Mouse (Mus musculus): ENCODE data around the gene Tbk1. TPM values are rescaled to one million over a fixed set of nuclear protein-coding genes. Genes with fewer than 3 reads are reported as not detected.

The Tbk1 gene
- 41.5 and 46.4 TPM in 2 replicates for polyA plus RNA-seq (2012; rRNA removed)

DNA sequence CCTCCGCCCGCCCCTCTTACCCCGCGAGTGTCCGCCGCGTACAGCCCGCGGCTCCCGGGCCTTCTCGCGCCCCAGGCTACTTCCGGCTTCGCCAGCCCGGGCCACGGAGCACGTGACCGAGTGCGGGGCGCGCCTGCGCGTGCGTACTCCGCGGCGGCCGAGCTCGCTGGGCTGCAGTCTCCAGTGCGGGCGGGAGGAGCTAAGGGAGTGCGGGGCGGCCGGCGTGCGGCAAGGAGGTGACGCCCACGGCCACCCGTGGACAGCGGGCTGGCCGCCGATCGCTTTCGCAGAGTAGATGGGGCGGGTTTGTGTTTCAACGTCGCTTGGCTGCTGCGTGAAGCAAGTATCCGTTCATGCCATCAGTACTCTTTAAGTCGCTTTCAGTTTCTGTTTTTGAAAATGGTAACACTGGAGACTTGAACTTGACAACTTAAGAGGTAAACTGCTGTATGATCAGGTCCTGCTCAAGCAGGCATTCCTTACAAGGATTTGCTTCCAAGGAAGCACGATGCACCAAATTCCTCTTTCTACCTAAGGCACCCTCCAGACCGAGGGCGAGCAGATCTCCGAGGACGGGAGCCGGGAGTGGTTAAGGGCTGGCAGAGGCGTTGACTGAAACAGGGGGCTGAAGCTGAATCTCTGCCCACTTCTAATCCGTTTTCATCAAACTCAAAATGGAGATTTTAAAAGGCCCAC, at the start of gene Tbk1:
TSS of gene Tbk1 (minus strand) at position 113 of the 696 bp plus-strand sequence.
- Histone ChIP-seq H3K27ac (ENCODE audit: insufficient read depth, low read length) (peak within 1 kb of the TSS; percentile 66), H3K4me3 (ENCODE audit: insufficient read depth, low read length) (peak within 1 kb of the TSS; percentile 84), H3K4me1 (ENCODE audit: control insufficient read depth, insufficient read depth, low read length) (peaks cover 2% of the 10 kb centered on the region; the same call in 1 of the 2 replicates)
- TF ChIP-seq POLR2A (IDR thresholded peaks at IDR 0.05; ENCODE audit: extremely low read depth, insufficient read depth, low read length), result peak; percentile 45; the same call in 1 of the 2 replicates
- TF ChIP-seq CTCF (IDR thresholded peaks at IDR 0.05; ENCODE audit: extremely low read depth, insufficient read depth, low read length), result no peak

DNA sequence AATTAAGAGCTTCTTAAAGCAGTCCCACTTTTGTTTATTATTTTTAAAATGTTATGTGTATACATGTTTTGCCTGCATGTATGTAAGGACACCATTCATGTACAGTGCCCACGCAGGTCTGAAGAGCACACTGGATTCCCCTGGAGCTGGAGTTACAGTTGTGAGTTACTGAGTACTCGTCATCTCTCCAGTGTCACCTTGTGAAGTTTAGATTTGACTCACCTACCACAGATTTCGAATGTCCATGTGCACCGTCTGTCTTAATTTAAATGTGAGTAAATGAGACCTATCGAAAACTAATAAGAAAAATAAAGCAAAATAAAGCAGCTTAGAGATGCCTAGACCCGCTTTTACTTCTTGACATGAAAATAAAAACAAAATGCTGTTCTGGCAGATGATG, 49.7 kb upstream of the Tbk1 start:
- Histone ChIP-seq H3K4me3 (ENCODE audit: insufficient read depth, low read length) (no peak overlapping the region), H3K27ac (ENCODE audit: insufficient read depth, low read length) (no peak overlapping the region), H3K4me1 (ENCODE audit: control insufficient read depth, insufficient read depth, low read length) (no peaks in the 10 kb centered on the region)
- no peak for TF ChIP-seq POLR2A (IDR thresholded peaks at IDR 0.05; ENCODE audit: extremely low read depth, insufficient read depth, low read length)
- TF ChIP-seq CTCF (IDR thresholded peaks at IDR 0.05; ENCODE audit: extremely low read depth, insufficient read depth, low read length), result no peak

GRCm38 (mm10) chr10:121634159-121634558, 47.6 kb upstream of the Tbk1 start:
- no peak for TF ChIP-seq POLR2A (IDR thresholded peaks at IDR 0.05; ENCODE audit: extremely low read depth, insufficient read depth, low read length)
- TF ChIP-seq CTCF (IDR thresholded peaks at IDR 0.05; ENCODE audit: extremely low read depth, insufficient read depth, low read length), result no peak
- Histone ChIP-seq H3K4me3 (ENCODE audit: insufficient read depth, low read length) (no peak overlapping the region), H3K27ac (ENCODE audit: insufficient read depth, low read length) (no peak overlapping the region), H3K4me1 (ENCODE audit: control insufficient read depth, insufficient read depth, low read length) (no peaks in the 10 kb centered on the region)

DNA sequence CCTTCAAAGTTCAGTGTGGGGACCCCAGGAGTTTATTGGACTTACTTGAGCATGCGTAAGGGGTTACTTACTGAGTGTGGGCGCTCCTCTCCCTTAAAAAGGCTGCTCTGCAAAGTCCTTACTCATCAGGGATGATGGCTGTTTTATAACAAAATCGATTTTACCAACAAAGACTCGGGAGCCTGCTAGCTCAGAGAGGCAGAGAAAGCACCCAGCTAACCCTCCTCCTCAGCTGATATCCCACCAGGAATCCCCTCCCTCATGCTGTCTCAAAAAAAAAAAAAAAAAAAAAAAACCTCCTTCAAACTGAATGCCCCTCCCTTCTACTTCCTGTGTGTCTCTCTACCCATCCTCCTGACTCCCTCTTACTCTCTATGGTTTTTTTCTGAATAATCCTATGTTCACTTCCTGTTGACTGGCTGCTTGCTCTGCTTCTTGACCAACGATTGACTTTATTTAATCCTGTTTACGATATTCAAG, 42.0 kb upstream of the Tbk1 start:
- Histone ChIP-seq H3K27ac (ENCODE audit: insufficient read depth, low read length) (no peak overlapping the region), H3K4me1 (ENCODE audit: control insufficient read depth, insufficient read depth, low read length) (peaks cover 2% of the 10 kb centered on the region), H3K4me3 (ENCODE audit: insufficient read depth, low read length) (no peak overlapping the region)
- TF ChIP-seq CTCF (IDR thresholded peaks at IDR 0.05; ENCODE audit: extremely low read depth, insufficient read depth, low read length) (no peak), POLR2A (IDR thresholded peaks at IDR 0.05; ENCODE audit: extremely low read depth, insufficient read depth, low read length) (no peak)

GRCm38 (mm10) chr10:121627216-121627852, 40.7 kb upstream of the Tbk1 start:
- no peak overlapping the region for H3K4me3 ChIP-seq (ENCODE audit: insufficient read depth, low read length)

DNA sequence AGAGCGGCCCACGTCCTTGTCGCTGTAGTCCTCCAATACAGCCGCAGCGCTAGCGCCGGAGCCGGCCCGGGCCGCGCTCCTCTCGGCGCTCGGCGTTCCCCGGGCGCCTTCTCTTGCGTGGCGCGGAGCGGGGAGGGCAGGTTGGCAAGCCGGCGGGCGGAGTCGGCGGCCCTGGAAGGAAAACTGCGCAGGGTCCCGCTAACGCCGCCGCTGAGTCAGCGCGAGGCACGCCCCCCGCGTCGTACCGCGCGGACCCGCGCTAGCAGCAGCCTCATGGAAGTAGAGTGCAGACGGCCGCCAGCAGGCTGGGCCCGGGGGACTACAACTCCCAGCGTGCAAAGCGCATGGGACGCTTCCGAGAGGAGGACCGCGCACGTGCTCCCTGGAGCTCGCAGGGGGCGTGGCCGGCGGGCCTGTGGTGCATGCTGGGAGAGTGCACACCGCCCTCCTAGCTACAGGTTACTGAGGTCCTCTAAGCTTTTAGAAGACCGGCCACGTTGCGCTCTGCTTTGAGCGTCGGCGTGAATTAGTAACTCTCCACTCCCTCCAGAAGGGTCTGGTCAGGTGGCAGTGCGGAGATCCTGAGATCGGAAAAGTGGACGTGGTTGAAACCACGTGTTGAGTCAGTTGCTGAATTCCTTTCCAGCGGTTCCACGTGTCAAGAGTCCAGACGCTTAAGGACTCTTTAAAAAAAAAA, 39.7 kb upstream of the Tbk1 start, which contains the start of gene Xpot:
TSS of gene Xpot (minus strand) at position 147 of the 697 bp plus-strand sequence.
- Histone ChIP-seq H3K4me1 (ENCODE audit: control insufficient read depth, insufficient read depth, low read length) (peaks cover 2% of the 10 kb centered on the region), H3K27ac (ENCODE audit: insufficient read depth, low read length) (peak within 1 kb of the TSS; percentile 87), H3K4me3 (ENCODE audit: insufficient read depth, low read length) (peak within 1 kb of the TSS; percentile 64)
- TF ChIP-seq POLR2A (IDR thresholded peaks at IDR 0.05; ENCODE audit: extremely low read depth, insufficient read depth, low read length) (peak; percentile 59; the same call in 1 of the 2 replicates), CTCF (IDR thresholded peaks at IDR 0.05; ENCODE audit: extremely low read depth, insufficient read depth, low read length) (no peak)

More at GRCm38 (mm10) chr10:121627216-121627852, 40.7 kb upstream of the Tbk1 start:
- Histone ChIP-seq H3K4me1 (ENCODE audit: control insufficient read depth, insufficient read depth, low read length) (peaks cover 2% of the 10 kb centered on the region), H3K27ac (ENCODE audit: insufficient read depth, low read length) (no peak overlapping the region)
- TF ChIP-seq CTCF (IDR thresholded peaks at IDR 0.05; ENCODE audit: extremely low read depth, insufficient read depth, low read length) (no peak), POLR2A (IDR thresholded peaks at IDR 0.05; ENCODE audit: extremely low read depth, insufficient read depth, low read length) (no peak)

DNA sequence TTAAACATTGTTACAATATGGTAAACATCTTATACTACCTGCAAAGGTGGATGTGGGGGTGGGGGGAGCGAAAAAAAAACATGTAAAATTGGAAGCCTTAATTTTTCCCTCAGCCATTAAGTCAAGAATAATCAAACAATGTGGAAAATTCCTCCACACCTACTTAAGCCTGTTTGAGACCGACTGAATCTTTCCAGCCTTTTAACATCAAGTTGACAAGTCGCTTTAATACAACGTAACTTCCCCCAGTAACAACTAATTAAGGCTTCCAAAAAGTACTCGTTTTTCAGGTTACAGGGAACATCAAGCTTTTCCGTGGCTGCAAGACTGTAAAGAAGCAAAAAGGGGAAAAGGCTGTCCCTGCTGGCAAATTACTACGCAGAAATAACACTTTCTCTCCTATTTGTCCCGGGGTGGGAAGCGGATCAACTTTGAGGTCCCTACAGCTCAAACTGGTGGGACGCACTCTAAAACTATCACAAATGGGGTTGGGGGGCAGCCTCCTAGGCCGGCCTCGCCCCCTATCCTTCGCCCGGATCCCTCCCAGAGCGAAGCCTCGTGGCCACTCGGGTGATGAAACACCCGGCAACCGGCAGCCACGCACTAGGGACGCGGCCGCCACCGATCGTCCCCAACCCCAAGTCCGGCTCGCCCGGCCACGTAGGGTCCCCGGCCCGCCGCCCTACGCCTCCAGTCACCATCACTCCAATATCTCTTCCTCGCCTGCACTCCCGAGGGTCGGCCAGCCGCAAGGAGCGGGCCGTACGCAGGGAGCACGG, 39.0 kb upstream of the Tbk1 start:
- Histone ChIP-seq H3K27ac (ENCODE audit: insufficient read depth, low read length) (peak overlapping the region; percentile 87), H3K4me3 (ENCODE audit: insufficient read depth, low read length) (peak overlapping the region; percentile 64), H3K4me1 (ENCODE audit: control insufficient read depth, insufficient read depth, low read length) (peaks cover 2% of the 10 kb centered on the region)
- no peak for TF ChIP-seq POLR2A (IDR thresholded peaks at IDR 0.05; ENCODE audit: extremely low read depth, insufficient read depth, low read length)
- TF ChIP-seq CTCF (IDR thresholded peaks at IDR 0.05; ENCODE audit: extremely low read depth, insufficient read depth, low read length), result no peak

DNA sequence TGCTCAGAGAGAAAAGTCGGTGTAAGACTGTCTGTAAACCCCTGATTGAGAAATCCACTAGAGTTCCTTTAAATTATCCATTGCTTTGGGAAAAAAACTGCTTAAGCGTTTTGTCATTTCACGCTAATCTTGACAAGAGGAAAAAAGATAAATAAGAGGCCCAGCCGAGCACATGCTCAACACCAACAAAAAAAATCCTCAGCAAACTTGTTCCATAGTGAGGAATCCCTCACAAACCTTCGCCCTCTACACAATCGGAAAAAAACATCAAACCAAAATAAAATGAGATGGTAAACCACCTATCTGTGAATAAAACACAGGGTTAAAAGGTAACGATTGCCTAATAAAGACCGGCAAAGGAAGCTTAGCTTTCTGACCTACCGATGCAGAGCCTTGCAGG, 38.4 kb upstream of the Tbk1 start:
- TF ChIP-seq CTCF (IDR thresholded peaks at IDR 0.05; ENCODE audit: extremely low read depth, insufficient read depth, low read length) (no peak), POLR2A (IDR thresholded peaks at IDR 0.05; ENCODE audit: extremely low read depth, insufficient read depth, low read length) (no peak)
- peaks cover 2% of the 10 kb centered on the region for H3K4me1 ChIP-seq (ENCODE audit: control insufficient read depth, insufficient read depth, low read length)
- no peak overlapping the region for H3K27ac ChIP-seq (ENCODE audit: insufficient read depth, low read length)
- H3K4me3 ChIP-seq (ENCODE audit: insufficient read depth, low read length), result peak overlapping the region; percentile 64; the same call in 1 of the 2 replicates

DNA sequence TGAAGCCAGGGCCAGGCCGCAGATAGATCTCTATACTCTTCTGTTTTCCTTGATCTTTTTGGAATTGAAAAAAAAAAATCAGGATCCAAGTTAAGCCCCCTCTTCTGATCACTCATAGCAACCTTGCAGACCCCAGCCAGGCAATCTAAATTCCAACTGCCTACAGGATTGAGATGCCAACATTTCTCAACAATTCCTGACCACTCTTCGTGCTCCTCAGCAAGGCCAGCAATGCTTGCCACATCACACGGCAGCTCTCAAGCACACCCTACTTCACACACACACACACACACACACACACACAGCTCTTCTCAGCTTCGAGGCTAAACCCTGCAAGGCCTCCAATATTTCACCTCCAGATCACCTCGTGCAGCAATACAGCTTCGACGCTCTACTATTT, 37.1 kb upstream of the Tbk1 start:
- no peak overlapping the region for H3K4me3 ChIP-seq (ENCODE audit: insufficient read depth, low read length)
- H3K27ac ChIP-seq (ENCODE audit: insufficient read depth, low read length), result no peak overlapping the region
- TF ChIP-seq CTCF (IDR thresholded peaks at IDR 0.05; ENCODE audit: extremely low read depth, insufficient read depth, low read length) (no peak), POLR2A (IDR thresholded peaks at IDR 0.05; ENCODE audit: extremely low read depth, insufficient read depth, low read length) (no peak)
- peaks cover 2% of the 10 kb centered on the region for H3K4me1 ChIP-seq (ENCODE audit: control insufficient read depth, insufficient read depth, low read length)
